Mouse (Mus musculus): ENCODE measurements around the gene Ppm1f. TPM values are rescaled to one million over a fixed set of nuclear protein-coding genes. Genes with fewer than 3 reads are reported as not detected.
"Not testable (repeated sequence)": the region's sequence is repeated elsewhere in the genome, so short reads cannot be mapped to it uniquely, and the experiment has no call there.

Gene Ppm1f
- polyA plus RNA-seq (2016; fragmentation: Nextera tagmentation; extraction: Ambion mirVana): 33.8 and 35.7 TPM in 2 replicates

DNA sequence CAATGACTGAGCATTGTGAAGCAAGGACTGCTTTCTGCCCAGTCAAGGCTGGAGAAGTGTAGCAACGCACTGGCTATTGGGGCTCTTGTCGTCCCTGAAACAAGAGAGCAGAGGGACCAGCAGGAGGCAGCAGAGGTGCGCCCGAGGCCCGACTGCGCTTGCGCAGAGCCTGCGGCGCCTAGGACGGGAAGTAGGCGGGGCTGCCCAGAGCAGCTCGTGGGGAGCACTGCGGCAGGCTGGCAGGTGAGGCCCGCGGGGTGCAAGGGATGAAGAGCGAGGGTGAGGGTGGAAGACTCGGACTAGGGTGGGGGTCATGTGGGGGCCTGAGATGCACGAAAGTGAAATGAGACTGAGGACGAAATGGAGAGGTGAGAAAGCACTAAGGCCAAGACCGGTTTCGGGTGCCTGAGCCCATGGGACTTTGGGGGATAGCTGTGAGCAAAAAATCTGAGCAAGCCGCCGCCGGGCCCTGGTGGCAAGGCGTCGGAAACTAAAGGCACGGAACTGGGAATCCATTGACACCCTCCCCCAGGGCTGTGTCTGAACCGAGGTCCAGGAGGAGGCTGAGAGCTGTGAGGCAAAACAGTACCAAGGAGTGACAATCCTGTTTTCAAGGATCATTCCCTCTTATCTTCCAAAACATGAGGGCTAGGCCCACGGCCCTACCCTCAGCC lies at the start of gene Ppm1f:
Gene Ppm1f (plus strand): TSS at position 88 of the 674 bp plus-strand sequence.
- H3K4me3 ChIP-seq: peak within 1 kb of the TSS; percentile 79
- H3K27ac ChIP-seq (replicated peaks): peak within 1 kb of the TSS; percentile 85
- no peaks in the 10 kb centered on the region for H3K9me3 ChIP-seq
- H3K36me3 ChIP-seq (replicated peaks): peaks cover 35% of the 10 kb centered on the region
- under 1% methylated on average over 29 of the region's 29 CpGs for WGBS
- H3K4me1 ChIP-seq: peaks cover 20% of the 10 kb centered on the region
- H3K27me3 ChIP-seq (replicated peaks; ENCODE audit: low read depth, poor library complexity, severe bottlenecking): no peaks in the 10 kb centered on the region
- peak; percentile 96 for DNase-seq (ENCODE audit: low spot score)

DNA sequence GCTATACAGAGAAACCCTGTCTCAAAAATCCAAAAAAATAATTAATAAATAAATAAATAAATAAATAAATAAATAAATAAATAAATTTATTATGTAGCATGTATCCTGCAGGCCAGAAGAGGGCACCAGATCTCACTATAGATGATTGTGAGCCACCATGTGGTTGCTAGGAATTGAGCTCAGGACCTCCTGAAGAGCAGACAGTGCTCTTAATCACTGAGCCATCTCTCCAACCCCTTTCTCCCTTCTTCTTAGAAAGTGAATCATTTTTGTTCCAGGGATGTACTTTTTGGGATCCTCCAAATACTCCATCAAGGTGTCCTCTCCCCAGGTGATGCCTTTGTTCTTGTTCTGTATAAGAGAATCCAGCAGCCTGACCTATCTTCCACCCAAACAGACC lies 47.1 kb upstream of the Ppm1f start:
- H3K36me3 ChIP-seq (replicated peaks): no peaks in the 10 kb centered on the region
- H3K27me3 ChIP-seq (replicated peaks; ENCODE audit: low read depth, poor library complexity, severe bottlenecking): no peaks in the 10 kb centered on the region
- H3K4me3 ChIP-seq: no peak overlapping the region
- no peak overlapping the region for H3K27ac ChIP-seq (replicated peaks)
- DNase-seq (ENCODE audit: low spot score): no peak
- no peaks in the 10 kb centered on the region for H3K4me1 ChIP-seq
- 0 out of 2 replicates have a peak, but pooled peaks cover 2% of the 10 kb centered on the region for H3K9me3 ChIP-seq

DNA sequence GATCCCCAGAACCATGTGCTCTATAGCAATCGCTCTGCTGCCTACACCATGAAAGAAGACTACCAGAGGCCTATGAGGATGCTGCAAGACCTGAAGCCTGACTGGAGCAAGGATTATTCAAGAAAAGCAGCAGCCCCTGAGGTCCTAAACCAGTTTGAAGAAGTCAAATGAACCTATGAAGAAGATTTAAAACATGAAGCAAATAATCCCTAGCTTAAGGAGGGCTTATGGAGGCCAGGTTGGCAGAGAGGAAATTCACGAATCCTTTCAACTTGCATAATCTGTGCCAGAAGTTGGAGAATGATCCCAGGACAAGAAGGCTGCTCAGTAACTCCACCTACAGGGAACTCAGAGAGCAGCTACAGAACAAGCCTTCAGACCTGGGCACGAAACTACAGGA lies 43.9 kb upstream of the Ppm1f start:
- DNase-seq (ENCODE audit: low spot score): no peak
- Histone ChIP-seq H3K36me3 (replicated peaks) (no peaks in the 10 kb centered on the region), H3K27me3 (replicated peaks; ENCODE audit: low read depth, poor library complexity, severe bottlenecking) (no peaks in the 10 kb centered on the region), H3K9me3 (0 out of 2 replicates have a peak, but pooled peaks cover 2% of the 10 kb centered on the region), H3K4me1 (no peaks in the 10 kb centered on the region), H3K27ac (replicated peaks) (no peak overlapping the region), H3K4me3 (no peak overlapping the region)
- 82% methylated on average over 3 of the region's 3 CpGs for WGBS

DNA sequence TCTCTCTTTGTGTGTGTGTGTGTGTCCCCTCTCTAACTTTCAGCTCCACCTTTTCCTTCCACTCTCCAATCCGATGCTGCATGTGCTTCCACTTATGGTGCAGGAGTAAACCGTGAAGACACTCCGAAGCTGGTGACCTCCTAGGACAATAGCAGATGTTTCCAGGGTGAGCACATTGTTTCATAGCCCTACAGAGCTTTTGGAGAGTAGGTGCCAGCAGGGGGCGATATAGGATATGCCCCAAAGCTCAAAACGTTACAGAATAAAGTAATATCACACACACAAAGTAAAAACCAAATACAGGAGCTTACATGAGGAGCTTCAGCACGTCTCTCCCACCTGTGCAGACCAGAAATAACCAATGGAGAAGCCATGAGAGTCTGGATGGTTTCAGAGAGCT lies 41.4 kb upstream of the Ppm1f start:
- DNase-seq (ENCODE audit: low spot score): peak; percentile 49
- WGBS: 35% methylated on average over 6 of the region's 6 CpGs
- Histone ChIP-seq H3K9me3 (0 out of 2 replicates have a peak, but pooled peaks cover 2% of the 10 kb centered on the region), H3K4me1 (no peaks in the 10 kb centered on the region), H3K27ac (replicated peaks) (no peak overlapping the region), H3K27me3 (replicated peaks; ENCODE audit: low read depth, poor library complexity, severe bottlenecking) (no peaks in the 10 kb centered on the region), H3K36me3 (replicated peaks) (no peaks in the 10 kb centered on the region), H3K4me3 (no peak overlapping the region)

DNA sequence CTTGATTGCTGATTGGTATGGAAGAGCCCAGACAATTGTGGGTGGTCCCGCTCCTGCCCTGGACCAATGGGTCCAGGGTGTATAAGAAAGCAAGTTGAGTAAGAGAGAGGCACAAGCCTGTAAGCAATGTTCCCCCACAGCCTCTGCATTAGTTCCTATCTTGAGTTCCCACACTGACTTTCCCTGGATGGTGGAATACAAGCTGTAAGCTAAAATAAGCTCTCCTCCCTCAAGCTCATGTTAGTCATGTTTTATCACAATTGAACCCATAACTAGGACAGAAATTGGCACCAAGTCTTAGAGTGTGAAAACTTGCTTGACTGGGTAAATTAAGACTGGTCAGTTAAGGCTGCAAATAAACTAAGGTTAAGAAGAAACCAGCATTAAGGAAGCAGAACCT lies 40.7 kb upstream of the Ppm1f start:
- H3K27me3 ChIP-seq (replicated peaks; ENCODE audit: low read depth, poor library complexity, severe bottlenecking): no peaks in the 10 kb centered on the region
- no peak for DNase-seq (ENCODE audit: low spot score)
- H3K27ac ChIP-seq (replicated peaks): no peak overlapping the region
- no peaks in the 10 kb centered on the region for H3K4me1 ChIP-seq
- no peak overlapping the region for H3K4me3 ChIP-seq
- 86% methylated on average over 1 of the region's 1 CpGs for WGBS
- 0 out of 2 replicates have a peak, but pooled peaks cover 2% of the 10 kb centered on the region for H3K9me3 ChIP-seq
- no peaks in the 10 kb centered on the region for H3K36me3 ChIP-seq (replicated peaks)

DNA sequence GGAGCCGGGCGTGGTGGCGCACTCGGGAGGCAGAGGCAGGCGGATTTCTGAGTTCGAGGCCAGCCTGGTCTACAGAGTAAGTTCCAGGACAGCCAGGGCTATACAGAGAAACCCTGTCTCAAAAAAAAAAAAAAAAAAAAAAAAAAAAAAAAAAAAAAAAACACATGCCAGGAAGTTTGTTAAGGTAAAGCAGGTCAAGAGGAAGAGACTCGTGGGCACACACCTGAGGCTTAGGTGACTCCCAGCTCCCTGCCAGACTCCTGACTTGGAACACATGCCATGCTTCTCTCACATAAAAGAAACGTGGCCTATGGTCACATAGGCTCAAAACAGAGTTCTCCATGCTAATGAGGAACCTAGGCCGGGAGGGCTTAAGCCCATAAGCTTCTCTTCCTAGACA lies 40.2 kb upstream of the Ppm1f start:
- H3K27me3 ChIP-seq (replicated peaks; ENCODE audit: low read depth, poor library complexity, severe bottlenecking); H3K4me3 ChIP-seq; DNase-seq (ENCODE audit: low spot score): not testable (repeated sequence)

DNA sequence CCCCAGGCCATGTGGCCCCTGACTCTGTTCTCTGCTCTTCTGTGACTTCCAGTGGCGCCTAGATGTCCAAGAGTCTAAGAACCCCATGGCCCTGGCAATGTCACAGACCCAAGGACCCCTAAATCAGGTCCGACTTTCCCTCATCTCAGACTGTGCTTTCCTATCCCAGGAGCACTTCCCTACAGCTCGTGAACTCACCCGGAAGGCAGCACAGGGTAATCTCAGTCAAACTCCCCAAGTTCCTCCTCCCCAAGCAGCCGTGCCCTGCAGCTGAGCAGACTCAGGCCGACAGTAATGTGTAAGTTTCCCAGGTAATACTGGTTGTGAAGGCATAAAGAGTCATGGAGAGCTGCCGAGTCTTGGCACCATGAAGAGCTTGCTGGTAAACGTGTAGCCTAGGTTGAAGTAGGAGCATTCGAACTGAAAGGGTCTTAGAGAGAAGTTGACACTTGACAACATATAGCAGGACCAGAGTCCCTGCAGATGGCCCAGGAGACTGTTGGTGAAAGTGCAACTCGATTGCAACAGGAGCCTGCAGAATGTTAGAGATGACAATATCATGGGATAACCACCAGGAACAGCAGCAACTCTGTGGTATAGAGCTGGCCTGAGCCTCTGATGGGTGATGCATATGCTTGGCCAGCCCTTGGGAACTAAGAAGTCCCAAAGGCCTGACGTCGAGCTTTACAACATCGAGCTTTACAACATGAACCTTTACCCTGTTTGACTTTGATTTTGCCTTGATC lies 39.4 kb upstream of the Ppm1f start:
- Histone ChIP-seq H3K4me3 (no peak overlapping the region), H3K27ac (replicated peaks) (no peak overlapping the region), H3K27me3 (replicated peaks; ENCODE audit: low read depth, poor library complexity, severe bottlenecking) (no peaks in the 10 kb centered on the region), H3K9me3 (no peaks in the 10 kb centered on the region), H3K4me1 (no peaks in the 10 kb centered on the region), H3K36me3 (replicated peaks) (no peaks in the 10 kb centered on the region)
- WGBS: 75% methylated on average over 13 of the region's 13 CpGs
- DNase-seq (ENCODE audit: low spot score): no peak

More for the DNA sequence above, 40.2 kb upstream of the Ppm1f start:
- H3K9me3 ChIP-seq; H3K36me3 ChIP-seq (replicated peaks); H3K27ac ChIP-seq (replicated peaks); H3K4me1 ChIP-seq: not testable (repeated sequence)
- 83% methylated on average over 9 of the region's 9 CpGs for WGBS

DNA sequence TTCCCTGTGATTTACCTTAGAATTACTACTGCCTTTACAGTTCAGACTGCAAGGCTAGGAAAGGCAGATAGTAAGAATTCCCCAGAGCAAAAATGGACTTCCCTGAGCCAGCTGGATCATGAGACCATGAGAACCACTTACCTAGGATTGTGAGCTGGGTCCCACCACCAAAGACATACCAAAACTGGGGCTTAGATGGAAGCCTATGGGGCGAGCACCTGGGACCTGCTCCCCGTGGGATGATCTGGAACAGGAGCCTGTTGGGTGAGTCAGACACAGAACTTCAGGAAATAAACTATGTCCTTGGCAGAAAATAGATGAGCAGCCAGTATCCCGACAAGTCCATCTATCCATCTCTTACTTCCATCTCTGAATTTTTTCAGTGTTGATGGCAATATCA lies 34.0 kb upstream of the Ppm1f start:
- DNase-seq (ENCODE audit: low spot score): no peak
- no peak overlapping the region for H3K27ac ChIP-seq (replicated peaks)
- whole genome bisulfite sequencing: 79% methylated on average over 3 of the region's 3 CpGs

DNA sequence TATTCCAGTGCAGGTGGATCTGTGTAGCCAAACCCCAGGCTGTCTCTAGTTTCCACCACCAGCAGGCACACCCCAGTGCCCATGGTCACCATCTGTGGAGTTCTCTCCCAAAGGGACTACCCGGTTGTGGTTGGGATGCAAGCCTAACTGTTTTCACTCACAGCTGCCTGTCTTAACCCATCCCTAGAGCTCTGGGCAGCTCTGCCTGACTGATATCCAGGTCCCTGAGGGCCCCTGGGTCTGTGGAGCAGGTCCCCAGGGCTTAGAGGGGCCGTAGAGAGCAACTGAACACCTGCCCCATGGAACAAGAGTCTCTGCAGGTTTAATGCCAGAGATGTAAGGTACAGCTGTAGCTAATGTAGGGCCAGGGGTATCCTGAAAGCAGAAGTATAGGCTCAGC lies 32.3 kb upstream of the Ppm1f start, which contains the start of gene Igll1:
Gene Igll1 (minus strand): TSS at position 8 of the 400 bp plus-strand sequence.
- no peaks in the 10 kb centered on the region for H3K9me3 ChIP-seq
- H3K27me3 ChIP-seq (replicated peaks; ENCODE audit: low read depth, poor library complexity, severe bottlenecking): no peaks in the 10 kb centered on the region
- H3K4me1 ChIP-seq: peaks cover 7% of the 10 kb centered on the region; the same call in 1 of the 2 replicates
- WGBS: 80% methylated on average over 2 of the region's 2 CpGs
- H3K4me3 ChIP-seq: no peak within 1 kb of the TSS
- no peaks in the 10 kb centered on the region for H3K36me3 ChIP-seq (replicated peaks)
- no peak for DNase-seq (ENCODE audit: low spot score)
- H3K27ac ChIP-seq (replicated peaks): no peak within 1 kb of the TSS

More for the DNA sequence above, 34.0 kb upstream of the Ppm1f start:
- H3K36me3 ChIP-seq (replicated peaks): no peaks in the 10 kb centered on the region
- H3K4me1 ChIP-seq: peaks cover 7% of the 10 kb centered on the region; the same call in 1 of the 2 replicates
- H3K9me3 ChIP-seq: no peaks in the 10 kb centered on the region
- H3K4me3 ChIP-seq: no peak overlapping the region
- H3K27me3 ChIP-seq (replicated peaks; ENCODE audit: low read depth, poor library complexity, severe bottlenecking): no peaks in the 10 kb centered on the region

DNA sequence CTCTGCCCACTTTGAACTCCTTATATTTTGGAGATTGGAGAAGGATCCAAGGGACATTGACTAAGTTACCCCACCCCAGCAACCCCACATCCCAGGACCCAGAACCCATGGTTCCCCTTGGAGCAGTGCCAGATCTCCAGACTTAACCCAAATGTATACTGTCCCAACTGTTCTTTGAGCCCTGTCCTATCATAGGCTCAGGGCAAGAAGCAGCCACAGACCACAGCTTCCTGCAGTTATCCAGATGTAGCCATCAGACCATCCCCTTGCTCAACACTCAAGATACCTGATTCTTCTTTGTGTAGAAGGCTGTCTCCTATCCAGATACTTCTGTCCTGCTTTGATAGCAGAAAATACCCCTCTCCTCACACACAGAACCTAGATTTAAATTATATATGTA lies 31.1 kb upstream of the Ppm1f start:
- no peak for DNase-seq (ENCODE audit: low spot score)
- Histone ChIP-seq H3K9me3 (no peaks in the 10 kb centered on the region), H3K4me1 (peaks cover 7% of the 10 kb centered on the region; the same call in 1 of the 2 replicates), H3K27ac (replicated peaks) (no peak overlapping the region), H3K36me3 (replicated peaks) (no peaks in the 10 kb centered on the region), H3K4me3 (no peak overlapping the region), H3K27me3 (replicated peaks; ENCODE audit: low read depth, poor library complexity, severe bottlenecking) (no peaks in the 10 kb centered on the region)

DNA sequence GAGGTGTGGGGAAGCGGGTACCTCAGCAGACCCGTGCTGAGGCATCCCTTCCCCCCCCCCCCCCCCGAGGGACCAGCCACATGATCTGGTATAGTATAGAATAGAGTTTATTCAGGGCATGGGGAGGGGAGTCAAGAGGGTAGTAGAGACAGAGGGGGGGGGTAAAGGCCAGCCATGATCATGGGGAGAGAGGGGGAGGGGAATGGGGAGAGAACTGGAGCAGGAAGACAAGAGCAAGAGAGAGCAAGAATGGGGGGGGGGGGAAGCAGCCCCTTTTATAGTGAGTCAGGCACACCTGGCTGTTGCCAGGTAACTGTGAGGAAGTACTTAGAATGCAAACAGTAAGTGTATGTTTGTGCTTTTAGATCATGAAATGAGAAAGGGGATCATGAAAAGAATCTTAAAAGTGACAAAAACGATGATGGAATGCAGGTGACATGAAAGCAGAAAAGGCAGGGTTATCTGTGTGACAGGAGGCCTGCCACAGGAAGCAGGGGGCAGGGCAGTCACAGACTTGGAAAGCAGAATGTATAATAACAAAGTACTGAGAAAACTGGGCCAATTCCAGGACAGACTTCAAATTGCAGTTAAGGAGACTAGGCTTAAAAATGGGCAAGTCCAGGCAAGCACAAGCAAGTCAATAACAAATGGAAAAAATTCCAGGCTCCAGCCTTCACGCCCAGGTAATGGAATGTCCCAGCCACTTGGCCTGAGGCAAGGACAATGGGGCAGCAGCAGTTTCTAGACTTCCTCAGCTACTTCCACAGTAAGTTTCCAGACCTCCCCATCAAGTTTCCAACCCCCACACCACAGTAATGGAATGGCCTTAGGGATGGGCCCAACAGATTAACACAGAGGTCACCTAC lies 30.3 kb upstream of the Ppm1f start:
- H3K27me3 ChIP-seq (replicated peaks; ENCODE audit: low read depth, poor library complexity, severe bottlenecking): no peaks in the 10 kb centered on the region
- DNase-seq (ENCODE audit: low spot score): peak; percentile 37

DNA sequence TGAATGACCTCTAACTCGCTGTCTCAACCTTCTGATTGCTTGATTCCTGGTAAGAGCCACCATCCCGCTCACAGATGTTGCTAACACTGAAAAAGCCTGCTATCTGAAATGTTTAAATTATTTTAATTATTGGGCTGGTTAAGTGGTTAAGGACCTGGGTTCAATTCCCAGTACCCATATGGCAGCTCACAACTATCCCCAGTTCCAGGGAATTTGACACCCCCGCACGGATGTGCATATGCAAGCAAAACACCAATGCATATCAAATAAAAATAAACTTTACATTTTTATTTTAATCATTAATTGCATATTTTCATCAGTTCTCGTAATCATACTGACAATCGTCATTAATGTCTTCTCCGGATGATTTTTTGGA lies 26.0 kb upstream of the Ppm1f start:
- 34% methylated on average over 7 of the region's 7 CpGs for WGBS
- peaks cover 6% of the 10 kb centered on the region for H3K36me3 ChIP-seq (replicated peaks)
- H3K4me1 ChIP-seq: peaks cover 17% of the 10 kb centered on the region
- no peaks in the 10 kb centered on the region for H3K27me3 ChIP-seq (replicated peaks; ENCODE audit: low read depth, poor library complexity, severe bottlenecking)
- peak; percentile 15 for DNase-seq (ENCODE audit: low spot score)
- H3K4me3 ChIP-seq: peak overlapping the region; percentile 83
- peak overlapping the region; percentile 95 for H3K27ac ChIP-seq (replicated peaks)
- no peaks in the 10 kb centered on the region for H3K9me3 ChIP-seq

More for the DNA sequence above, 30.3 kb upstream of the Ppm1f start:
- Histone ChIP-seq H3K4me1 (peaks cover 7% of the 10 kb centered on the region; the same call in 1 of the 2 replicates), H3K27ac (replicated peaks) (no peak overlapping the region), H3K9me3 (no peaks in the 10 kb centered on the region), H3K36me3 (replicated peaks) (no peaks in the 10 kb centered on the region), H3K4me3 (no peak overlapping the region)
- WGBS: 46% methylated on average over 5 of the region's 5 CpGs
